Mouse (Mus musculus) cerebellum, adult 18-20 months (tissue): ENCODE results near the gene Pgap1.

Experiments
- DNase-seq, 2 experiments: peaks; one replicate each; pipeline ENCODE4 v3.0.0; 2021

Pgap1 gene

DNA sequence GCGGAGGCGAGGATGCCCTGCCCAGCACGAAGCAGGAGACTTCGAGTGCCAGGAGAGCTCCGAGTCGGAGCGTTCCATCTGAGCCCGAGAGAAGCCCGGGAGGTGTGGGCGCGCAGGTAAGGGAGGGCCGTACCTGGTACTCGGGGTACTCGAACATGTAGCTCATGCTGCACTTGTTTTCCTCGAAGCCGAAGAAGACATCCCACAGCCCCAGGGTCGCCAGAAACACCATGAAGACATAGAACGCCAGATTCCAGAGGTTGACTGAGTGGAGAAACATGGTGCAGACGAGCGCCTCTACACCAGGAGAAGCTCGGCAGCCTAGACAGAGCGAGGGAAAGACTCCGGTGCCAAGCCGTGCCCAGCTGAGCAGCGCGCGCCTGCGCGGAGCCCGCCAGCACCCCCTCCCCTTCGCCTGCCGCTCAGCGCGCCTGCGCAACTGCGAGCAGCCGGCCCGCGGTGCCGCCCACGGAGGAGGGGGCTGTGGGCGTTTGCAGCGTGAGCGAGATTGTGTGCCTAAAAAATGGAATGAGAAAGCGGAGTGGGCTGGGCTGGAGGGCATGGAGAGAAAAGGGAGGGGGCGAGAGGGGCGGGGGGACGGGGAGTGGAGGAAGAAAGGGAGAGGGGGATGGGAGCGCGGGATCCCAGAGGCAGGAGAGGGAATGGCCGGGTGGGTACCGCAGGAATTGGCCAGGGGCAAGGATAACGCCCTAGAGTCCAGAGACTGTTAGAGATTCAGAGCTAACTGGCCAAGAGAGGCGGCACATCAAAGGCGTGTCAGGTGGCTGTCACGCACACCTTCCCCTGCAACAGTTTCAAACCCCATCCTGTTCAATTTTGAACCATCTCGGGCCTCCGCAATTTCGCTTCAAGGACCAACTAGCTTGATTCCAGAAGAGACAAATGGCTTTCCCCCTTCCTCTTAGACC, at the start of gene Pgap1:
Gene Pgap1, minus strand, starts transcription at position 384 of the 929 bp plus-strand sequence.
- DNase-seq: peak; percentile 92 to 94

DNA sequence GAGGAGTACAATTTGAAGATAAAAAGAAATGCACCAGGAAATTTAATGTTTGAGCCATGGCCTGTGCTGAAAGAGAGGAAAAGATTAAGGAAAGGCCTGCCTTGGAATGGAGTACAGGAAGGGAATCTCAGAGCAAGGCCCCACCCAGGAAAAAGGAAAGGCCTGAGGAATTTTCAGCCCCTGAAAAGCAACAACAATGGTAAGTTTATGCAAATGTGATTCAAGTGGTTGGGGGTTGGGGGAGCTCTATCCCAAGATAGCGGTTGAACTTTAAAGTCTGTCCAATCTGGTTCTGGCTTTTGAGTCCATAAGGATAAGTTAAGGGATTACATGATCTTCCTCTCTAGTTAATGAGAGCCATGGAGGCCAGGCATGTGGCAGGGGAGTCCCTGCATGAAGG, 49.5 kb upstream of the Pgap1 start:
- DNase-seq: no peak

DNA sequence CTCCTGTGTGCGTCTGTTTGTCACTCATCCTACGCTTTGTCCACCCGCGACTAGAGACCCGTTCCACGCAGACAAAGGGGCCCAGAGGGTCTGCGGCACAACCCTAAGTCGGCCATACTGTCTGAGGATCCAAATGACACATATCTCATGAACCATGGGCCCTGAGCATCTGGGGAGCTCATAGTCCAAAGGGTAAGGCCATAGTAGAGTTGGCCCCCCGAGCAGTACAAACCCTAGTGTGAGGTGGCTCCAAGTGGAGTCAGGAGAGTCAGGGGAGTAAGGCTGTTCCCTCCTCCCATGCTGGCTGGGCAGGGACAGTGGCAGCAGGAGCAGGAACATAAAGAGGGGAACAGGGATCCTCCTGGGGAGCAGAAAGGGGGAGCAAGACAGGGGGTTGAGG, 44.2 kb upstream of the Pgap1 start:
- no peak for DNase-seq

DNA sequence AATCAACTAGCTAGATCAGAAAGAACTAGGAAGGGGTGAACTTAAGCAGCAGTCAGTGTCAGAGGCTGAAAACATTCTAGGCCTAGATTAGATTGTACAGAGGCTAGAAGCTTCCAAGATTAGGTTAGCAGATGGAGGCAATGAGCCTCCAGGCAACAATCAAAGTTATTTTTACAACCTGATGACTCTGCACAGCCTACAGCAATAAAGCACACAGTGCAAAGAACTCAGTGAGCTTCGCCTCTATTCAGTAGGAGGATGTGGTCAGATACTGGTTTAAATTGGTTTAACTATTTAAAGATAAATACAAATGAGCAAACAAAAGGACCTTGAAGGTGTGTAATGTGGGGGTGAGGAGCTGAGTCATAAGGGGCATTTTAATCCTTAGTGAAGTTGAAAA, 42.8 kb upstream of the Pgap1 start:
- DNase-seq: no peak

DNA sequence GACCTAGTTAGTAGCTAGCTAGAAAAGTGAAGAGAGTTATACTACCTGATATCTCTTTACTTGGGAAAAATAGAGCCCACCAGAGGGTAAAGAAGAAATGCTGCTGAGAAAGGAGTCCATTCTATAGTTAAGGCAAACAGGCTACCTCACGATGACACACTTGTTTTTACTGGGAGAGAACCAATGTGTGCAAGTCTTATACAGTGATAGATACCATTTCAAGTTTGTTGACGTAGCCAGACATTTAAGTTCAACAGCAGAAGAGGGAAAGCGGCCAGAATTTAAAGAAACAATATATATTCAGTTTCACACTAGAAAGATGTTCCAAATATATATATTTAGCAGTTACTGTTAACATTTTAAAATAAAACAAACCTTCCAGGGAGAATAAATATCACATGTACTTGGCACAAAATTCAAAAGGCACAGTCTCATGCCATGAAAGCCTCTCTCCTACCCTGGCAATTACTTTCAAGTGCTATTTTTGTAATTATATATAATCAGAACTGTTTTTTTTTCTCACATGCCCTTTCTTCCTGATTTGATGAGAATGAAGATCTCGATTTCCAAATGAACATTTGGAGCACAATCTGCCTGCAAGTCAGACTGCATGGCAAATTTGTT, 40.2 kb upstream of the Pgap1 start:
- DNase-seq: no peak

DNA sequence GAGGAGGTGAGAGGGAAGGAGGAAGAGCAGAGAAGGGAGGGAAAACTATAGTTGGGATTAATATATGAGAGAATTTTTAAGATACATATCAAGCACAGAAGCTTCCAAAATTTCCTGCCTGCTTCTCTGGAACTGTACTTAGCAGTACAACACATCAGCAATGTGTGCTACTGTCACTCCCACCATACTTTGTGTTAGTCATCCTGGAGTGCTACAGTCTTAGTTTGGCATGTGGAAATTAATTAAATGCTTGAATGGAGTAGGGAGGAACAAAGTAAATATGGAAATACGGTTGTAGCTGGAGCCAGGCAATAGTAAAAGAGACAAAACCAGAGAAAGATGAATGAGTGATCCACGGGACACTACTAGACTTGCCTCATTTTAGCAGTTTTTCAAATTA, 38.7 kb upstream of the Pgap1 start:
- no peak for DNase-seq

DNA sequence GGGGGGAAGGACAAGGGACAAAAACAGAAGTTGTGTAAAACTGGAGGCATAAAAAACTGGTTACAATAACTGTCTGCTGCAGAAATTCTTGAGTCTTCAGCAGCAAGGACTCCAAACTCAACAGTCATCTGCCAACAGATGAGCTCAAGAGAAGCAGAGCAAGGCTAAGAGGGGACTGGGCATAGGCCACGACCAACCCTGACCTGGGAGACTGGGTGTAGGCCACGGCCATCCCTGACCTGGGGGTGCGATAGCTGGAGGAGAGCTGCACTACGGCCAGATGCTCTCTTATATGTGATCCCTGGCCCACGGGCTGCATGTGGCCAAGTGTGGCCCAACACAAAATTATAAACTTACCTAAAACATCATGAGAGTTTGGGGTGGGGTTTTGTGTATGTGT, 29.6 kb upstream of the Pgap1 start:
- no peak for DNase-seq

DNA sequence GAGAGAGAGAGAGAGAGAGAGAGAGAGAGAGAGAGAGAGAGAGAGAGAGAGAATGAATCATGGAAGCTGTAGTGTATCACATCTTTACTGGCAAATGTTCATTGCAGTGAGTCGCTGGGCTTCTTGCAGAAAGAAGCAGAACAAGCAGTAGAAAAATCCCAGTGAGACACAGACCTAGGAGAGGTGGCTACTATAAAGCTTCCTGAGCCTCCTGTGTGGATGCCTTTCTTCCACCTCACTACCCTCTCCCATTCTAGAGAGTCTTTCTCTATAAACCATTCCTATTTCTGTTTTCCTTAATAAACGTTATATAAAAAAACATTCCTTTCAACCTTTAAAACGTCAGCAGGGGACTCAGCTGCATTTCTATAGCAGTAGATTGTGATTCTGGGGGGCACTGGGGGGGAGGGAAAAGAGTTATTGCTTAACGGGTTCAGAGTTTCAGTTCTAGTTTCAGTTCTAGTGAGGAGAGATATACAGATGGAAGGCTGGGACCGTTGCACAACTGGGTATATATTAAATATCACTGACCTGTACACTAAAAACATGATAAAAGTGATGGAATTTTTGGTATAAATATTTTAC, 28.6 kb upstream of the Pgap1 start:
- DNase-seq: no peak

DNA sequence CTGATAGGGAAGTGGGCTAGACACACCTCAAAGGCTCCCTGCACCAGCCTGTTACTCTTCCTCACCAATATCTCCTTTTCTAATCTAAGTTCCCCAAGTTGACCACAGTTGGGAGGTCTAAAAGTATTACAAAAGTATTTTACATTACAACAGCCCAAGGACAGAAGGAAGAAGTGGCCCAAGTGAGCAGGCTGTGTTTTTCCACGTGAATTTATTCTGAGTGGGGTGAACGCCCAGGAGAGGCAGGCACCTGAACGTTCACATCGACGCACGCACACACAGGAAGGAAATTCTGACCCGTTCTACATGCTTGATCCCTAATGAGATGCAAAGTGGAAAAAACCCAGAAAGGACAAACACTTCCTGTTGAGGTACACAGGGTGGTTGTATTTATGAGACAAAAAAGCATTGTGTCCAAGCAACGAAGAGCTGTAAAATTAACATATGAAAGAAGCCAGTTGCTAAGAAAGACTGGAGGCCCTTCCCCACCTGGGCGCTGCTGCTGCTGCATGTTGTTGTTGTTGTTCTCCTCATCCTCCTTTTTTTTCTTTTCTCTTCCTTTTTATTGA, 27.9 kb upstream of the Pgap1 start:
- DNase-seq: no peak

DNA sequence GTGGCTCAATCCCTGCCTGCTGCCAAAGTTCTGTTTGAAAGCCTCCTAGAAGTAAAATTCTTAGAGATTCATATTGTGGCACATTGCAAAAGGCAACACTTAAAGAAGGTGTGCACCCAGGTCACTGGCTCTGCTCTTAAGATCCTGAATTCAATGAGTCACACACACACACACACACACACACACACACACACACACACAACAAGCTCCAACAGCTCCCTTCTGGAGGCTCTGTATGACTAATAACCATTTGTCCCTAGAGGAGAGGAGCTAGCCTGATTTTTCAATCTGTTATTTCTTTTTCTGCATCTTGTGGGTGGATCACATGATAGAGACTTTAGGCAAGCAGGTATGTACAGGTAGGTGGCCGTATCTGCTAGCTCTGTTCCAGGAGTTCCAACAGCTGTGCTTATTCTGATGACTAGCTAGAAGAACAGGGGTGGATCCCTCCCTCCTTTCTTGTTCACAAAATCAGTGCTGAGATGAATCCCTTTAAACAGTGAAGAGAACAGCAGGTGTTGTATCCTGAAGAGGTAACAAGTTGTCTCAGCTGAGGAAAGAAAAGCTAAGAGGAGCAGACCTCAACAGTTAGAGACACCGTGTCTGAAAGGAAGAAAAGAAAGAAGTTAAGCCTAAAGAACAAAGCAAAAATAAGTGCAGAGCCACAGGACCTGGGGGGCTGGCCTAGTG, 27.2 kb upstream of the Pgap1 start:
- no peak for DNase-seq

DNA sequence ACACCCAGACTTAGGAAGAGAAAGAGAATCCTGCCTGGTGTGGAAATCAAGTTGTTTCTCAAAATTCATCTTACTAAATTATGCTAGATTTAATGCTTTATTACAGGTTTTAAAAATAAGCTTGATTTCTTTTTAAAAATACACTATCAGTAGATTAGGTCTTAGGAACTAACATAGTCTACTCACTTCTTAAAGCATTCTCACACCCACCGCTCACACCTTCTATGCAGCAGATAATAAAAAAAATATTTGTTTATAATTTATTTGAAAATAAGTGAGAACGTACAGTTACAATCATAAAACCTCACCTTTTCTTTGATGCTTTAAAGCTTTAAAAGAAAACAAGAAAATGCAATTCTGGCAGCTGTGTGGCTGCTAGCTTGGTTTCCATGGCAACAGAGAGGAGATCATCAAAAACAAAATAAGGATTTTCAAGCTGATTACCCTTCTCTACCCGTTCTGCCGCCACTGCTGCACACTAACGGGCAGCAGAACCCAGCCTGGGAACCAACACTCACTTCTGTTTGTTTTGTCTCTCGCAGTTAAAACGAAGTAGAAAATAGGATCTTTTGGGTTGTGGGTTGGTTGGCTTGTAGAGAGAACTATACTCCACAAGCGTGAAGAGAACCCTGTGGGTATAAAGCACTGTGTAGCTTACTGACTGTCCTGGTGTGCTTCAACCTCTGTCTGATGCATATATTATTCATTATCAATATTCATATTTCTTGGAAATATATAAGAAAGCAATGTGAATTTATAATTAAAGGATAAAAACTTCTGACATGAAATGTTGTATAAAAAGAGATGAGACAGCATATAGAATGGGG, 21.1 kb upstream of the Pgap1 start:
- DNase-seq: no peak

DNA sequence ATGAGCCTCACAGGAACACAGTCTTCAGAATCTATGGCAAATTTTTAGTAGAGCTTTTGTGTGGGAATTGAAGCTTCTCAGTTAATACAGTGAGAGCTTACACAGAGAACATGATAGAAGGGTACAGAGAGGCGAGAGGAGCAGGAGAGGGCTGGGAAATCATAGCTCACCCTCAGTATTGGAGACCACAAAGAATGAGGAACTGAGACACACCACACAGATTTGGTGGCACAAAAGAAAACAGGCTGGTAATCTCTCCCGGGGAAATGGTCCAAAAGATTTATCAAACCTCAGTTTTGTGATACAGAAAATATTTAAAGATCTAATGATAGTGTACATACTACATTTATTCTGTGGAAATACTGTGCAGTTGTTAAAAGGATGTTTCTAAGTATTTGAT, 11.6 kb upstream of the Pgap1 start:
- DNase-seq: no peak

DNA sequence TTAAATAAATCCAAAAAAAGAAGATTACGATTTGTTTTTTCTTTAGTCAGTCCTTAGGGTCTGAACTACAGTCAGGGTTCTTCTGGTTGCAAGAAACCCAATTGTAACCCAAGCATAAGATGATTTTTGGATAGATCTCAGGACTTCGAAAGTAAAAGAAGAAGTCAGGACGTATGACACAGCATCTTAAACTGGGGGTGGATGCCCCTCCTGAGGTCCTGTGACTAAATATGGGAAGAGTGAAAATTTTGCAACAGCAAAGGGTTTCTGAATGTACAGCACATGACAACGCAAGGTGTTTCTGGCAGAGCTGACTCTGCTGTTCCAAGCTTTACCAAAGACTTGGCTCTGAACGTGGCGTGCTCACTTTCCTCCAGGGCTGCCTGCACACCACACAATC, 6.4 kb upstream of the Pgap1 start:
- DNase-seq: no peak

DNA sequence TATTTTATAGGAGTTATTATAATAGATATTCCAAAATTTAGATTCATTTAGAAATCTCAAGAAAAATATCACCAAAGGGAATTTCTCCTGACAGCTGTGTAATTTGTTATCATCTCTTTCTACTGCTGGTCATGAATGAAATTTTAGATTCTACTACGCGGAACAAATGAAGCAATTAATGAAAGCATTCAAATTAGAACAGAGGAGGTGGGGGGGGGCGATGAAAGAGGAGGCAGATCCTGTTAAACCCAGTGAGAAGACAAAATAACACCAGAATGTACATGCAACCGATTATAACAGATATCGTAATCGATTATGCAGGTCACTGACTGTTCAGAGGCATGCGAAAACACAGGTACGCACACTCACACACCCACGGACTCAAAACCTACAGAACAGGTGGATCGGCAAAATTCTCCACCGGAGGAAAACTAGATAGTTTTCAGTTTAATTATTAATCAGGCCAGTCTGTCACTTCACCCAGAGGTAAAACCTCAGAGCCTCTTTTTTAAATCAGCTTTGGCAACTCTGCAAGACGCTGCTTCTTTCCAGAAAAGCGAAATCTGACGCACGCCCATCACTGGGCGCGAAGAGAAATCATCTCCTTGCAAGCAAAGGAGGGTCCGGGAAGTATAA, 780 bp downstream of the Pgap1 start:
- DNase-seq: no peak

DNA sequence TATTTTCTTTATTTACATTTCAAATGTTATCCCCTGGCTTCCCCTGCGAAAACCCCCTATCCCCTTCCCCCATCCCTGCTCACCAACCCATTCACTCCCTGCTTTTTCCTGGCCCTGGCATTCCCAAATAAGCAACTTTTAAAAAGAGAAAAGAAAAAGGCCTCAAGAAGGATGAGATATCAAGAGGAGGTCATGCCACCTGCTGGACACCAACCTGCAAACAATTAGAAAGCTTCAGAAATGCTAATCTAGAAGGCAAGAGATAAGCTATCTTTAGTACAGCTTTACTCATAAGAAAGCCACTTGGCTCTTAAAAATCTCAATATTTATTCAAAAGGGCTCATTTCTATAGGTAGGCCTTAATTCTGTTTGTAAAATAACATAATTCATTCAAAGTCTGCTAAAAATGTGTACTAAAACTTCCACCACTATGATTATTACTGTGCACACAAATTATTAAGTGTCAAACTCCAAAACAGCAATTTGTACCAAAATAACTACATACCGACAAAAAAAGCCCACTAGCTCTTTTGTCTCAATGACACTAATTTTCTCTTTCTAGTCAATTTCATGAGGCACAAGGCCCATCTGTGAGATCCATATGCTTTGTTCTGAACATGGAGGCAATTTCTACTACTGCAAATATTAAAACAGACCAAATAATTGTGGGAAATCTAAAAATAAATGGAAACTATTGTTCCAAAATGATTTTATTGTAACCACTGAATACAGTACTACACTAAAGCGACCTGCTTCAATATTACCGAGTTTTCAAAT, 1.9 kb downstream of the Pgap1 start:
- peak in 1 of 2 experiments; percentile 9 for DNase-seq

DNA sequence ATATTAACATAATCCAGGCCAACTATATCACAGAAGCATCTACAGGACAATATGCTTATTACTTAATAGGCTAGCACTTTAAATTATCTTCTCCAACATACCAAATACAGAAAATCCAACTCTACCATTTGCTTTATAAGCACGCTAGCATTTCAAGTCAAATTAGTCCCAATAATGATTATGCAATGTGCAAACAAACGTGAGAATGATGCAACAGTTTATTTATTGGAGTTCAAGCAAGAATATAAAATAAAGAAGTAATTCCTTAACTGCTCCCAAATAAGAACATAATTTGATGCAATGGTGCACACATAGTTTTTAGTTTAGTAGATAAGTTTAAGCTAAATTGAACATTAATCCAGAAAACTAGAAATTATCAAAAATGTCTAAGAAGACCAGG, 4.9 kb downstream of the Pgap1 start:
- DNase-seq: no peak

DNA sequence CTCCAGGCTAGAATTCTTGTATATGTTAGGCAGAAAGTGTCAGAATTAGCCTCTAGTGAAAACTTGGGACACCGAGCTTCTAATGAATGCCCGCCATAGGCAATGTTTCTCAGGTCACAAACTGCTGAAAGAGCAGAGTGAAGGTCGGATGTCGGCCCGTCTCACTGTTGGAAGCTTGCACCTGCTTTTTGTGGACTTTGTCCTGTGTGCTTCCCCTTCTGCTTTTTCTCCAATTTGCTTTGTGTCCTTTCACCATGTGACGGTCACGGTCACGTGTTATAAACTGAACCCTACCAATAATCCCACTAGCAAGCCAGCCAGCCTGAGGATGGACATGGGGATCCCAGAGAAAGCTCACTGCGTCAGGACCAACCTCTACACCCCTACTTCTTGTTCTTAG, 12.3 kb downstream of the Pgap1 start:
- DNase-seq: no peak

DNA sequence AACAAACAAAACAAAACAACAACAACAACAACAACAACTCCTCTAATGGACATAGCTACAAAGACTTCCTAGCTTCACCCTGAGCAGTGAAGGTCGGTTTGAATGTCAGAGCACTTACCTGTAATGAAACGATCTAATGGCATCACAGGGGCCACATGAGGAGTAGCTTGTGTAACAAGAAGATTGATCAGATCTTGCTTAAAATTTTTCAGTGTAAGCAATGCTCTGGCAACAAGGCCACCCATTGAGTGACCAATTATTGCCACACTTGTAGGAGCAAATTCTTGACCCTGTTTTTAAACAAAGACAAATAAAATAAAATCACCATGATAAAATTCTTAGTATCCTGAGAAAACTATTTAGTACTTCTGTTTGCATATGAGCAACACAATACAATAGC, 14.6 kb downstream of the Pgap1 start:
- DNase-seq: no peak

DNA sequence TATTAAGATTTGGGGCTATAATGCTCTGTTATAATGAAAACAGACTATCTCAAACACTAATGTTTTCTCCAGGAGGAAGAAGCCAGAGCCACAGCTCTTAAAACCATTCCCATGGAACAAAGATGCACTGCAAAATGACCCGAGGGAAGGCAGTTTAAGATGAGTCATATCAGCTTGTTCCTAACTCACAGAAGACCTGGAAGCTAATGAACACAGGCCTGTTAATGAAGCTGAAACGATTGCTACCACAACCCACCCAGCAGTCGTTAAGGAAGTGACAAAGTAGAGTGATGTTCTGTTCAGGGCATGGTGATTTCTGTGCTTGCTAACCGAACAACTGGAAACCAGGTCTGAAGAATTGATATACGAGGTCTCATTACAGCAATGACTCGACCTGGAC, 26.3 kb downstream of the Pgap1 start:
- no peak for DNase-seq

DNA sequence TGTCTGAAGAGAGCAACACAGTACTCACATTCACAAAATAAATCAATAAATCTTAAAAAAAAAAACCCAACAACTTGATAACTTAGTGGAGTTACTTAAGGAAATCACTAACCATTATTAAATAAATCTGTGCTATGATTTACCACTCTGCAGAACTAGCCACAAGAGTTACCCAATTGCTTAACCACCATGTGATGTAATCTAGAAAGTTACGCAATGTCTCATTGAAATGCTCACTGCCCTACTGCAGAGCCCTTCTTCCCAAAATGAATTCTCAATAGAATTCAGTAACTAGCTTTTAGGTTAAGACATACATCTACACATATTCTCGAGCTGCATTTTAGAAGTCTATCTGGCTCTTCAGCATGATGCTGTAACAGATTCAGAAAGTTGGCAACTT, 33.8 kb downstream of the Pgap1 start:
- DNase-seq: no peak

DNA sequence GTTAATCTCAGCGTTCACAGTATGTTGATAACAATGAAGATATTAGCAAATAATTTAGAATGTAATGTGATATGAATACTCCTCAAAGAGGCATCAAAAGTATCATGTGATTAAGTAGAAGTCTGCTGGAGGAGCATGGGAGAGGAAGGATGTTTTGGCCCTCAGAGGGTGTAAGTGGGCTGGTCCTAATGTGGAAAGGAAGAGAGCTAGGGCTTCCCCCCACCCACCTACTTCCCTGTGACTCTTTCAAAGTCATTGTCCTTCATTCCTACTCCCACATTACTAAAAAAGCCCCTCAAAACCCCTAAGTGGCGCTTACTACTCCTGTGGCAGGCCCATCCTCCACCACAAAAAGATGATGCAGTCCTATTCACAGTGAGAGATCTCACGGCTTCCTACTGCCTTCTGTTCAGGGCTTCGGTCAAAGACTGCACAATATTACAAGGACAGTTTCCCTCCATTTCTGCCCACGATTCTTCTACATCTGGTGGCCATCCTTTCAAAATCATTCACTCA, 37.4 kb downstream of the Pgap1 start:
- DNase-seq: no peak
